Mouse (Mus musculus) lung, adult 2 months (tissue): ENCODE data around the gene Hephl1. TPM values are rescaled to one million over a fixed set of nuclear protein-coding genes. Genes with fewer than 3 reads are reported as not detected.
"Not testable (repeated sequence)": the region's sequence is repeated elsewhere in the genome, so short reads cannot be mapped to it uniquely, and the experiment has no call there.

Experiments
- DNase-seq: peaks from one replicate; pipeline ENCODE4 v3.0.0; 2022
- H3K4me1 ChIP-seq: fragments of 200-500 bp; 2 replicates; pipeline ENCODE4 v1.6.1; 2011; ENCODE audit warnings: low read length; ENCODE audit not compliant: control insufficient read depth, insufficient read depth
- H3K4me3 ChIP-seq: fragments of 200-500 bp; replicated peaks from 2 replicates; pipeline ENCODE3; 2011; ENCODE audit warnings: low read depth, mild to moderate bottlenecking, control low read depth, low read length; ENCODE audit errors: extremely low read depth
- CTCF ChIP-seq: fragments of 200-500 bp; IDR thresholded peaks from 2 replicates; pipeline ENCODE4 v1.5.1; 2011; ENCODE audit warnings: mild to moderate bottlenecking, low read length, control low read depth; ENCODE audit not compliant: insufficient read depth
- POLR2A ChIP-seq: fragments of 200-500 bp; IDR thresholded peaks from 2 replicates; pipeline ENCODE4 v1.6.1; 2011; ENCODE audit warnings: low read depth, mild to moderate bottlenecking, control low read depth, low read length, borderline replicate concordance; ENCODE audit errors: extremely low read depth
- WGBS: fragments of 180-500 bp; shearing (Covaris S2); methylation state at CpG from one replicate; pipeline ENCODE4 v1.1.7; 2018; 5-methylcytosine and 5-hydroxymethylcytosine counted together
- polyA plus RNA-seq: library from polyadenylated mRNA; depleted of rRNA; stranded (reverse); fragments of >200 nt; gene quantifications from 2 replicates; pipeline ENCODE4 v1.2.3, GENCODE M21; 2012

Hephl1 gene
- polyA plus RNA-seq, 1 experiment, result 0.36 TPM

DNA sequence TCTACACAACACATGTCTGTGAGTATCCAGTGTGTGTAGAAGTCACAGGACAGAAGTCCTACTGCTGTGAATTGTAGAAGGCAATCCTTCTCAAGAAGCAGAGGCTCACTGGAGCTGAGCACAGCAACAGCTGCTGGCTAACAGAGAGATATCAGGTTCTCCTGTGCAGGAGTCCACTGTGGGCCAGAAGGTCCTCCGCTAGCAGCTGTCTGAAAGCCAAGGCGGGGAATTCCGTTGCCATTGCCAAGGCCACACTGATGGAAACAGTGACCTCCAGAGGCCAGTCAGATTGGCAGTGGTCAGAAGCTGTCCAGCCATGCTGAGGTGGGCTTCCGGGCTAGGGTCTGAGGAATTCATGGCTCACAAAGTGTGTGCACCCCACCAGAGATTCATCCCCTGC lies 6.8 kb downstream of the Hephl1 start:
- 66% methylated on average over 4 of the region's 4 CpGs for WGBS
- Histone ChIP-seq H3K4me3 (no peak overlapping the region), H3K4me1 (no peaks in the 10 kb centered on the region)
- no peak for TF ChIP-seq POLR2A
- TF ChIP-seq CTCF, result no peak
- no peak for DNase-seq

DNA sequence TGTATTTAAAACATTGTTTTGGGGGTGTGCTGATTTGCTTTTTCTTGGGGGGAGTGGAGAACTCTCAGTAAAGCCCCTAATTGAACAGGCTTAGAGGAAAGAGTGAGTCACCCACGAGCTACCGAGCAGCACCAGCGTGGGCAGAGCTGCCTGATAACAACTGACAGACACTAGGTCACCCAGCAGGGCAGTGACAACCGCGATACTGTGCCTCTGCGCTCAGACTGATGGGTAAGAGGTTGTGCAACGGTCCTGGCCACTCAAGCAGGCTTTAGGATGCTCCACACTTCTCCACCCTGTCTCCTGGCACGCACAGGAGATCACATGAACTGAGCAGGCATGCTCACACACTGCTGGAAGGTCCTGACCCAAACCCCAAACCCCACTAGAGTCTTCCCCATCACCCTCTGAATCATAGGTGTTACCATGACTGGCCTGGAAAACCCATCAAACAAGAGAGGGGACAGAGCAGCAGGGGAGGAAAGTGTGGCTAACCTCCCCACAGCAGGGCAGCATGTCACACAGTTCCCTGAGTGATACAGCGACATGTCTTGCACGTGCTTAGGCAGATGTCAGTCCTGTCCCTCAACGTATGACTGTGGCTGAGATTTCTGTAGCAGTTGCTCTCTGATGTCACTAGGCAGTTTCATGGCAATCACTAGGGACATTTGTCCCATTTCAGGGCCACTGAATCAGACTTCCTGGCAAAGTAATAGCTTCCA lies 8.2 kb downstream of the Hephl1 start:
- DNase-seq, result no peak
- Histone ChIP-seq H3K4me1 (no peaks in the 10 kb centered on the region), H3K4me3 (no peak overlapping the region)
- WGBS, result 43% methylated on average over 11 of the region's 11 CpGs
- TF ChIP-seq CTCF, result no peak

DNA sequence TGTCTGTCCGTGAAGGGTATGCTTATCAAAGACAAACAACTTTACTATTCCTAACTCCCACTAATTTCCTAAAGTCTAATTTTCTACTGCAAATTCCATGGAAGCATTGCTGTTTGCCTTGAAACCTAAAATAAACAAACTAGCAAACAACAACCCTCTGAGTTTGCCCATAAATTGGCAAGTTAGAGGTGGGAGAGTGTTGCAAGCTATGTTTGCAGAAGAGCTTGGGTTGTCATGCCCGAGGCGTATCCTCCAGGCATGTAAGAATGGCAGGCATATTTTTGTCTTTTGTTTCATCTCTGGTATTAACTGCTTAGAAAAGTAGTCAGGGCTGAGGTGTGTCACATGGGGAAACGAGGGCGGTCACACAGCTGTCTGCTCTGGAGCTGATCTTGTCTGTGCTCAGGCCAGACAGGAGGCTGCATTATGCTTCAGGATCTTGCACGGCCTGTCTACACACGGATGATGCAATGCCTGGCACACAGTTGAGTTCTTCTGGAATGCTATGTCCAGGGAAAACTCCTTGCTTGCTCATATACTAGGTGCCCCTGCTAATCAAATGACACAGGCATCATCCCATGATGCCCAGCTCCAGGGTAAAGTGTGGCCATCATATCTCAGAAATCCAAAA lies 10.3 kb downstream of the Hephl1 start:
- H3K4me1 ChIP-seq, result no peaks in the 10 kb centered on the region
- no peak for DNase-seq
- TF ChIP-seq POLR2A, result no peak
- no peak for TF ChIP-seq CTCF
- 59% methylated on average over 7 of the region's 7 CpGs for WGBS
- H3K4me3 ChIP-seq, result no peak overlapping the region

DNA sequence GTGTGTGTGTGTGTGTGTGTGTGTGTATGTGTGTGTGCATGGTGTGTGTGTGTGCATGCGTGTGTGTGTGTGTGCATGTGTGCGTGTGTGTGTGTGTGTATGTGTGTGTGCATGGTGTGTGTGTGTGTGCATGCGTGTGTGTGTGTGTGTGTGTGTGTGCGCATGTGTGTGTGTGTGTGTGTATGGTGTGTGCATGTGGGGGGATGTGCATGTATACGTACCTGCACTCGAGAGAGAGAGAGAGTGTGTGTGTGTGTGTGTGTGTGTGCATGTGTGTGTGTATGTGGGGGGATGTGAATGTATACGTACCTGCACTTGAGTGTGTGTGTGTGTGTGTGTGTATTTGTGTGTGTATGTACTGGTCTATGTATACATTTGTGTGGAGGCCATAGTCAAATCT lies 13.5 kb downstream of the Hephl1 start:
- not testable (repeated sequence) for H3K4me3 ChIP-seq, DNase-seq, H3K4me1 ChIP-seq
- WGBS, result 85% methylated on average over 6 of the region's 7 CpGs

DNA sequence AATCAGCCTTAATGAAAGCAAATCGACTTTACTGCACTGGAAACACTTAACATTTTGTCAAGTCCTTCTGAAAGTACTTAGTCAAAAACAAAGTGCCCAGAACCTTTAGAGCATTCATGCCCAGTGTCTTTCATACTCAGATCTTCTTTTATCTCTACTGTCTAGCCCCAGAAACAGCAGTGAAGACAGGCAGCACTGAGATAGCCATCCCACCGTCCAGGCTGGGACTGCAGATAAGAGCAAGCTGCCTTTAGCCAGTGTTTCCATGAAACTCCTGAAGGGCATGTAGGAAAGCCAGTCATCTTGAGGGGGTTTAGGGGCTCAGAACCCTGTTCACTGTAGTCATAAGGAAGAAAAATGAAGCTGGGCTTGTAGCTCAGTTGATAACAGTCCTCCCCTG lies 14.7 kb downstream of the Hephl1 start:
- H3K4me3 ChIP-seq, result no peak overlapping the region
- no peaks in the 10 kb centered on the region for H3K4me1 ChIP-seq
- WGBS, result 53% methylated on average over 2 of the region's 2 CpGs
- TF ChIP-seq POLR2A (no peak), CTCF (no peak)
- no peak for DNase-seq

DNA sequence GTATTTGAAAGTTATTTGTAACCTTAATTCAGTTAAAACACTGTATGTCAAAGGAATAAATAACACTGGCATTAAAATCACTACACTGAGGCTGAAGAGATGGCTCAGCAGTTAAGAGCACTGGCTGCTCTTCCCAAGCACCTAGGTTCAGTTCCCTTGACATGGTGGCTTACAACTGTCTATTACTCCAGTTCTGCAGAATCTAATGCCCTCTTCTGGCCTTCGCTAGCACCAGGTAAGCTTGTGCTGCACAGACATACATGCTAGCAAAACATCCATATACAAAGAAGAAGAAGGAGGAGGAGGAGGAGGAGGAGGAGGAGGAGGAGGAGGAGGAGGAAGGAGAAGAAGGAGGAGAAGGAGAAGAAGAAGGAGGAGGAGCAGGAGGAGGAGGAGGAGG lies 15.7 kb downstream of the Hephl1 start:
- Histone ChIP-seq H3K4me3 (no peak overlapping the region), H3K4me1 (no peaks in the 10 kb centered on the region)
- DNase-seq, result no peak
- 94% methylated on average over 1 of the region's 1 CpGs for WGBS
- TF ChIP-seq POLR2A (no peak), CTCF (no peak)

DNA sequence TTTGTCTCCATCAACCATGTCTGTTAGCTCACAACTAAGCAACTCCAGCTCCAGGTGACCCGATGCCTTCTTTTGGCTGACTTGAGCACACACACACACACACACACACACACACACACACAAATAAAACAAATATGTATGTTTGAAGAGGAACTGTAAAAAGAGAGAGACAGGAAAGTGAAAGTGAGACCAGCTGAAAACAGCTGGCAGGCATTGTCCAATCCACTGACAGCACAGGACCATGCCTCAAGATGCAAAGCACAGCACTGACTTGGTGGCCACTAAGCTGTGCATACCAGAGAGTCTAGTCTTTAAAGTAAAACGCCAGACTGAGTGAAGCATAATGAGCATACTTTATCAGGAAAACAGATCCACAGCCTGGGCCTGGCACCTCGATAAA lies 16.7 kb downstream of the Hephl1 start:
- Histone ChIP-seq H3K4me3 (no peak overlapping the region), H3K4me1 (no peaks in the 10 kb centered on the region)
- TF ChIP-seq POLR2A, result no peak
- TF ChIP-seq CTCF, result no peak
- DNase-seq, result no peak
- WGBS, result 43% methylated on average over 3 of the region's 3 CpGs

DNA sequence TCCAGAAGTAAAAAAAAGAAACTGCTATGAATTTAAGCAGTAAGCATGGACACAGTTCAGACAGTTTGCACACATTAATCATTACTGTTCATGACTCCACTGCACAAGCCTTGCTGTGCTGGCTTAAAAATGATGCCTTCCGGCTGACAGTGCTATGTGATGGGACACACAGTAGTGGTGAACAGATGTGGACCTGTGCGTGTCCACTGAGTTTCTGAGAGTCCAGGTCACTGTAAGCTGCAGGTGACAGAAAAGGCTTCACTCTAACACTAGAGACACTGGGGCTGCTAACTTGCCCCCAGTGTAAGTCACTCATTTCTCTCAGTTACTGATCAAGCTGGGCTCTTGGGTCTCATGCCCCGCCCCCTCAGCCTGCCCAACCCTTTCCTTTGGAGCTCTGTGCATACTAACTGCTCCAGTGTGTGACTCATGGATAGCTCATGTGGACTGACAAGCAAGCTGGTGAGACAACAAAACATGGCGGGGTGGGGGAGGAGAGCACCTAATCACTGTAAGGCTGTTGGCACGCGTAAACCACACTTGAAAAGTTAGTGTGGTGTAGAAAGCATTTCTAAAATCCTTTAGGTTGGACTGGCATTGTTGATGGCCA lies 43.1 kb downstream of the Hephl1 start:
- H3K4me1 ChIP-seq, result no peaks in the 10 kb centered on the region
- no peak overlapping the region for H3K4me3 ChIP-seq
- DNase-seq, result no peak
- 62% methylated on average over 6 of the region's 6 CpGs for WGBS
- TF ChIP-seq CTCF, result no peak
- TF ChIP-seq POLR2A, result no peak

DNA sequence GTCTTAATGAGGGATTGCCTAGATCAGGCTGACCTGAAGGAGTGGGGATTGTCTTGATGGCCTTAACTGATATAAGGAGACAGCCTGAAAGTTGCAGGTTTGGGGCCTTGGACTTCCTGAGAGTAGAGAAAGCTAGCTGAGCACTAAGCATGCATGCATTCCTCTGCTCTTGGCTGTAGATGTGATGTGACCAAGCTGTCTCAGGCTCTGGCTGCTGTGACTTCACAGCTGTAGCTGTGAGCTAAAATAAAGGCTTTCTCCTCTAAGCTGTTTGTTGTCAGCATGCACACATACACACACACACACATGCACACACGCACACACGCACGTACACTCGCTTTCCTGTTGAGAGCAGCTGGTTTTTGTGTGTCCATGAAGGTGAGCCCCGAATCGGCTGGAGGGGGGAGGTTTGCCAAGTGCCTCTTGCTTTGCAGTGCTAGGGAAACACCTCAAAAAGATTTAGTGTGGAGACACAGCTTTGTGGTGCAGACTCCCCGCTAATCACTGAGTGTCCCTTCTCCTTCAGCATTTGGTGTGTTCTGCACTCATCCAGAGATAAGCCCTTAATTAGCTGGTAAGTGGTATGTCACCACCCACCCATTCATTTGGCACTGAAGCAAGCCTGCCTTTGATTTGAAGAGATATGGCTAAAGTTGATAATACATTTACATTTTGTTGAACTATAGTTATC lies 43.8 kb downstream of the Hephl1 start:
- TF ChIP-seq POLR2A (no peak), CTCF (no peak)
- no peak for DNase-seq
- no peaks in the 10 kb centered on the region for H3K4me1 ChIP-seq
- 70% methylated on average over 7 of the region's 7 CpGs for WGBS
- no peak overlapping the region for H3K4me3 ChIP-seq
